Mouse (Mus musculus): ENCODE data around the gene Sln. TPM values are rescaled to one million over a fixed set of nuclear protein-coding genes. Genes with fewer than 3 reads are reported as not detected.

The Sln gene
- not detected for polyA plus RNA-seq (2014; fragmentation: Illumina TruSeq; extraction: RNeasy Lipid Tissue Mini Kit (QIAGEN cat#74804); ENCODE audit: low read depth, low replicate concordance)

DNA sequence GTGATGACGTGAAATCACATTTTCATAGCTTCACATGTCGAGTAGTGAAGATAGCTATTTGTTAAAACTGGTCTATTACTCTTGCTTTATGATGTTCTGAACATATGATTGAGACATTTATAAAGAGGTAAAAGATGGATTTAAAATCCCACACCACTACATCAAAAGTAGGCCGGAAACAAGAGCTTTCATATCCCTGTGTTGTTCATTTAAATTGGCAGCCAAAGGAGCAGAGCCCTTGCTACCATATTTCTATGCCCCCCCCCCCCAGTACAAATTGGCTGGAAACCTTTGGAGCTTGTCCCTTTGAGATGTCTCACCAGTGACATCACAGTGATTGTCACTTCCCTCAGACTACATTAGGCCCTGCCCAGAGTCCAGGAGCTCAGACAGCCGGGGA is at the start of gene Sln:
Sln (plus strand) TSS at position 301 of the 400 bp plus-strand sequence.

Other genes with a start within 250 kb of the Sln start
- gene Acat1, start 239.8 kb upstream of the Sln start, polyA plus RNA-seq (2014; fragmentation: Illumina TruSeq; extraction: RNeasy Lipid Tissue Mini Kit (QIAGEN cat#74804); ENCODE audit: low read depth, low replicate concordance), result 25.1 TPM
- 150 TPM for gene Cul5, start 180.2 kb upstream of the Sln start, polyA plus RNA-seq (2014; fragmentation: Illumina TruSeq; extraction: RNeasy Lipid Tissue Mini Kit (QIAGEN cat#74804); ENCODE audit: low read depth, low replicate concordance)
- 0.70 TPM for gene Rab39, start 143.9 kb upstream of the Sln start, polyA plus RNA-seq (2014; fragmentation: Illumina TruSeq; extraction: RNeasy Lipid Tissue Mini Kit (QIAGEN cat#74804); ENCODE audit: low read depth, low replicate concordance)
- 12.2 TPM for gene Slc35f2, start 78.6 kb upstream of the Sln start, polyA plus RNA-seq (2014; fragmentation: Illumina TruSeq; extraction: RNeasy Lipid Tissue Mini Kit (QIAGEN cat#74804); ENCODE audit: low read depth, low replicate concordance)
- 0.21 TPM for gene Elmod1, start 125.1 kb downstream of the Sln start, polyA plus RNA-seq (2014; fragmentation: Illumina TruSeq; extraction: RNeasy Lipid Tissue Mini Kit (QIAGEN cat#74804); ENCODE audit: low read depth, low replicate concordance)
- not detected for gene Tnfaip8l3, start 218.2 kb downstream of the Sln start, polyA plus RNA-seq (2014; fragmentation: Illumina TruSeq; extraction: RNeasy Lipid Tissue Mini Kit (QIAGEN cat#74804); ENCODE audit: low read depth, low replicate concordance)

Data from testis, adult 10 weeks (tissue).